ENCODE assay signal across 10 mouse cellular contexts in genomic region chr4:45844355-45844754, GRCm38 (mm10). TPM values are rescaled to one million over a fixed set of nuclear protein-coding genes. Genes with fewer than 3 reads are reported as not detected.
DNase-seq lines count a peak whose midpoint lies in the region; ATAC-seq and TF ChIP-seq lines count a peak whose summit lies in the region.
"Had no signal": no experiment of that assay in that cellular context is flagged by ENCODE, and none has a peak within 500 bp of the region (broad histone marks: within the 10 kb centered on the region; RNA-seq: fewer than 3 reads in every experiment).

No protein-coding gene starts in this region.

- H3K4me3 ChIP-seq in heart, embryonic 11.5 days (ENCODE audit: low read depth, low read length) = no peak overlapping the region
- H3K4me3 ChIP-seq in G1E (ENCODE audit: low read depth, low read length) = no peak overlapping the region
- H3K4me3 ChIP-seq in forebrain, embryonic 14.5 days (ENCODE audit: low read depth, low read length) = no peak overlapping the region
- H3K4me3 ChIP-seq: limb, embryonic 12.5 days; stomach, embryonic 15.5 days had no signal

- no peak overlapping the region for H3K4me2 ChIP-seq in heart, embryonic 11.5 days
- no peak overlapping the region for H3K4me2 ChIP-seq in forebrain, embryonic 14.5 days (ENCODE audit: low read length)
- H3K4me2 ChIP-seq: limb, embryonic 12.5 days; stomach, embryonic 15.5 days had no signal

- WGBS in heart, embryonic 11.5 days (ENCODE audit: insufficient replicate concordance) = 42% methylated on average over 14 of the region's 14 CpGs
- 43% methylated on average over 14 of the region's 14 CpGs for WGBS in forebrain, embryonic 14.5 days

- no peaks in the 10 kb centered on the region for H3K36me3 ChIP-seq in heart, embryonic 11.5 days (ENCODE audit: control insufficient read depth, insufficient read depth, low read length)
- H3K36me3 ChIP-seq in G1E (replicated peaks) = no peaks in the 10 kb centered on the region
- H3K36me3 ChIP-seq in forebrain, embryonic 14.5 days (ENCODE audit: control insufficient read depth, insufficient read depth, low read length) = no peaks in the 10 kb centered on the region
- H3K36me3 ChIP-seq in splenic B cell, adult 2 months (ENCODE audit: control insufficient read depth, insufficient read depth, low read length, poor library complexity, severe bottlenecking) = no peaks in the 10 kb centered on the region
- H3K36me3 ChIP-seq: limb, embryonic 12.5 days; stomach, embryonic 15.5 days had no signal

- intact Hi-C loops in heart, postnatal 14 days (cut with DNase I) = no loop called here

- H3K9me3 ChIP-seq in heart, embryonic 11.5 days (replicated peaks; ENCODE audit: control insufficient read depth, low read length) = no peaks in the 10 kb centered on the region
- no peaks in the 10 kb centered on the region for H3K9me3 ChIP-seq in G1E (replicated peaks)
- H3K9me3 ChIP-seq in forebrain, embryonic 14.5 days (replicated peaks; ENCODE audit: control insufficient read depth, low read length) = no peaks in the 10 kb centered on the region
- H3K9me3 ChIP-seq: limb, embryonic 12.5 days; stomach, embryonic 15.5 days had no signal

- peak; percentile 22 to 44 for DNase-seq in heart, postnatal 14 days
- DNase-seq in 416B (ENCODE audit: low read depth) = peak; percentile 23
- peak; percentile 22 for DNase-seq in G1E (ENCODE audit: low spot score)
- DNase-seq in forebrain, embryonic 14.5 days (ENCODE audit: low spot score) = peak; percentile 76
- DNase-seq in lung, postnatal 36 days = peak; percentile 42
- peak; percentile 74 for DNase-seq in splenic B cell, adult 2 months (ENCODE audit: low read depth, low spot score)
- DNase-seq in urinary bladder, postnatal 25 days (ENCODE audit: low spot score) = no peak

- ATAC-seq in heart, embryonic 11.5 days (replicated peaks; ENCODE audit: insufficient number of reproducible peaks, low FRiP score, low TSS enrichment) = no peak
- no peak for ATAC-seq in G1E (ENCODE audit: extremely low read depth, insufficient number of reproducible peaks, low FRiP score, poor library complexity, severe bottlenecking)
- peak; percentile 46; the same call in 1 of the 2 replicates for ATAC-seq in forebrain, embryonic 14.5 days

- peaks cover 12% of the 10 kb centered on the region; the same call in 1 of the 2 replicates for H3K27me3 ChIP-seq in heart, embryonic 11.5 days (ENCODE audit: control insufficient read depth, insufficient read depth, low read length)
- no peaks in the 10 kb centered on the region for H3K27me3 ChIP-seq in G1E (ENCODE audit: insufficient read depth, low read length)
- no peaks in the 10 kb centered on the region for H3K27me3 ChIP-seq in forebrain, embryonic 14.5 days (replicated peaks; ENCODE audit: control insufficient read depth, insufficient read depth, low read length)
- no peaks in the 10 kb centered on the region; the same call in 1 of the 2 replicates for H3K27me3 ChIP-seq in splenic B cell, adult 2 months (ENCODE audit: control insufficient read depth, insufficient read depth, low read length, poor library complexity, severe bottlenecking)
- H3K27me3 ChIP-seq: stomach, embryonic 15.5 days had no signal

- H3K27ac ChIP-seq in heart, embryonic 11.5 days (ENCODE audit: low read depth, low read length) = no peak overlapping the region
- no peak overlapping the region for H3K27ac ChIP-seq in forebrain, embryonic 14.5 days (ENCODE audit: low read depth, low read length)
- H3K27ac ChIP-seq: limb, embryonic 12.5 days; stomach, embryonic 15.5 days had no signal

- 0 out of 2 replicates have a peak, but pooled peaks cover 3% of the 10 kb centered on the region for H3K4me1 ChIP-seq in heart, embryonic 11.5 days (ENCODE audit: control insufficient read depth, insufficient read depth, low read length)
- H3K4me1 ChIP-seq in G1E (ENCODE audit: insufficient read depth, low read depth, low read length) = no peaks in the 10 kb centered on the region
- H3K4me1 ChIP-seq in forebrain, embryonic 14.5 days (ENCODE audit: control insufficient read depth, insufficient read depth, low read length) = no peaks in the 10 kb centered on the region; the same call in none of the 2 replicates
- H3K4me1 ChIP-seq: stomach, embryonic 15.5 days had no signal

- no peak overlapping the region for H3K9ac ChIP-seq in heart, embryonic 11.5 days (ENCODE audit: low read depth, low read length)
- H3K9ac ChIP-seq in forebrain, embryonic 14.5 days (ENCODE audit: low read length) = no peak overlapping the region
- H3K9ac ChIP-seq: limb, embryonic 12.5 days; stomach, embryonic 15.5 days had no signal

- TF ChIP-seq CTCF in G1E (IDR thresholded peaks at IDR 0.05; ENCODE audit: low read depth, low read length) = peak; percentile 44; the same call in 1 of the 2 replicates

RNA-seq across cellular contexts. Expression of gene Stra6l, which starts 4.1 kb away (rescaled TPM):
- not detected for total RNA-seq in heart, postnatal 14 days (2021)
- 0.27 TPM in 1 of 2 replicates, not detected in the other for polyA plus RNA-seq in heart, embryonic 11.5 days (2014; fragmentation: Nextera tagmentation; extraction: Ambion mirVana)
- not detected in 2 replicates for total RNA-seq in G1E (2014; fragmentation: Nextera tagmentation)
- total RNA-seq in G1E (2017) = 0.12 and 0.33 TPM in 2 replicates
- not detected in 2 replicates for polyA plus RNA-seq in G1E (2012)
- 1.0 and 1.2 TPM in 2 replicates for polyA plus RNA-seq in forebrain, embryonic 14.5 days (2014; fragmentation: Nextera tagmentation; extraction: Ambion mirVana)

RNA-seq across cellular contexts. Expression of gene Igfbpl1, which starts 17.6 kb away (rescaled TPM):
- 1 to 10 TPM; 2.2 to 2.4 TPM for total RNA-seq in heart, postnatal 14 days (2021)
- 16.8 and 18.4 TPM in 2 replicates for polyA plus RNA-seq in heart, embryonic 11.5 days (2014; fragmentation: Nextera tagmentation; extraction: Ambion mirVana)
- total RNA-seq in G1E (2014; fragmentation: Nextera tagmentation) = not detected in 2 replicates
- 0.11 TPM in 1 of 2 replicates, not detected in the other for total RNA-seq in G1E (2017)
- not detected in 2 replicates for polyA plus RNA-seq in G1E (2012)
- 202 and 210 TPM in 2 replicates for polyA plus RNA-seq in forebrain, embryonic 14.5 days (2014; fragmentation: Nextera tagmentation; extraction: Ambion mirVana)

RNA-seq across cellular contexts. Expression of gene Aldh1b1, which starts 45.5 kb away (rescaled TPM):
- total RNA-seq in heart, postnatal 14 days (2021) = 10 to 100 TPM; 30.2 to 31.6 TPM
- polyA plus RNA-seq in heart, embryonic 11.5 days (2014; fragmentation: Nextera tagmentation; extraction: Ambion mirVana) = 33.1 and 49.0 TPM in 2 replicates
- total RNA-seq in G1E (2014; fragmentation: Nextera tagmentation) = not detected in 2 replicates
- 0.66 TPM in 1 of 2 replicates, not detected in the other for total RNA-seq in G1E (2017)
- polyA plus RNA-seq in G1E (2012) = not detected in 2 replicates
- polyA plus RNA-seq in forebrain, embryonic 14.5 days (2014; fragmentation: Nextera tagmentation; extraction: Ambion mirVana) = 14.0 and 16.4 TPM in 2 replicates

RNA-seq across cellular contexts. Expression of gene Ccdc180, which starts 45.7 kb away (rescaled TPM):
- under 1 TPM in 1 of 2 experiments, not detected in 1; 0.17 TPM for total RNA-seq in heart, postnatal 14 days (2021)
- 0.07 and 0.21 TPM in 2 replicates for polyA plus RNA-seq in heart, embryonic 11.5 days (2014; fragmentation: Nextera tagmentation; extraction: Ambion mirVana)
- not detected in 2 replicates for total RNA-seq in G1E (2014; fragmentation: Nextera tagmentation)
- total RNA-seq in G1E (2017) = 0.16 TPM in 1 of 2 replicates, not detected in the other
- not detected in 2 replicates for polyA plus RNA-seq in G1E (2012)
- 0.07 and 0.10 TPM in 2 replicates for polyA plus RNA-seq in forebrain, embryonic 14.5 days (2014; fragmentation: Nextera tagmentation; extraction: Ambion mirVana)
- polyA plus RNA-seq: limb, embryonic 12.5 days had no signal

Comparison
In these comparisons a context has a peak if more than half of its experiments do, and no peak if none do; other contexts are left out.
1. RNA of gene Igfbpl1, which starts 17.6 kb away (polyA plus RNA-seq): 202 to 210 TPM in forebrain, embryonic 14.5 days and 16.8 to 18.4 TPM in heart, embryonic 11.5 days; not detected in G1E; every median in the first group is over 10 times any median in the second.
2. RNA of gene Aldh1b1, which starts 45.5 kb away (polyA plus RNA-seq): 33.1 to 49.0 TPM in heart, embryonic 11.5 days and 14.0 to 16.4 TPM in forebrain, embryonic 14.5 days; not detected in G1E; every median in the first group is over 10 times any median in the second.